Mouse (Mus musculus): ENCODE data around the gene Pxt1. TPM values are rescaled to one million over a fixed set of nuclear protein-coding genes. Genes with fewer than 3 reads are reported as not detected.

The Pxt1 gene
- not detected in 4 replicates for total RNA-seq (2023; ENCODE audit: inconsistent age)

DNA sequence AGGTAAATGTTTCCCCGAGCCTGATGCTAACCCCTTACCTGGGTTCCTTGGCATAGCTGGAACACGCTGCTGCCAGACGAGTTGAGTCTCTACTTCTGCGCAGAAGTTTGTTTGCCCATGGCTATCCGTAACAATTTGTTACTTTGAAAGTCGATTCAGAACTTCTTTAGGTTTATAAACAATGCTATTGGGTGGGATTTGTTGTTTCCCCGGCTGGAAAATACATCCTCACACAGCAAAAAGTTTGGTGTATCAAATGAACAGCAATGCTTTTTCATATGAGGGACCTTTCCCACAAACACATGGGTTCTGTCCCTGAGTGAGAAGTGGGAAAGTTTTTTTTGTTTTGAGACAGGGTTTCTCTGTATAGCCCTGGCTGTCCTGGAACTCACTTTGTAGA is at the start of gene Pxt1:
Pxt1 (minus strand) TSS at position 101 of the 400 bp plus-strand sequence.

GRCm38 (mm10) chr17:28951831-28952799 is 8.5 kb upstream of the Pxt1 start, which contains the start of gene Kctd20:
TSS of gene Kctd20 (plus strand) at chr17:28951950.

GRCm38 (mm10) chr17:28915060-28915628 is 28.5 kb downstream of the Pxt1 start, which contains the start of gene 4930539E08Rik:
TSS of gene 4930539E08Rik (minus strand) at chr17:28915324.

Other genes starting within 250 kb of the Pxt1 start
- 3.3 to 8.6 TPM (median 5.8 TPM) in 4 replicates for gene AC170998.1, start 217.8 kb downstream of the Pxt1 start, total RNA-seq (2023; ENCODE audit: inconsistent age)
- 0.19 TPM in 1 of 4 replicates, not detected in the others for gene Mapk13, start 174.5 kb downstream of the Pxt1 start, total RNA-seq (2023; ENCODE audit: inconsistent age)
- 60.5 to 72.5 TPM (median 66.7 TPM) in 4 replicates for gene Brpf3, start 142.8 kb downstream of the Pxt1 start, total RNA-seq (2023; ENCODE audit: inconsistent age)
- gene Pnpla1, start 85.4 kb downstream of the Pxt1 start, total RNA-seq (2023; ENCODE audit: inconsistent age), result not detected in 4 replicates
- 0.10 to 0.21 TPM (median 0.15 TPM) in 4 replicates for gene 4930539E08Rik, start 28.5 kb downstream of the Pxt1 start, total RNA-seq (2023; ENCODE audit: inconsistent age)
- gene Kctd20, start 8.1 kb upstream of the Pxt1 start, total RNA-seq (2023; ENCODE audit: inconsistent age), result 78.3 to 82.9 TPM (median 80.2 TPM) in 4 replicates
- gene Stk38, start 64.2 kb upstream of the Pxt1 start, total RNA-seq (2023; ENCODE audit: inconsistent age), result 156 to 170 TPM (median 168 TPM) in 4 replicates
- gene Srsf3, start 88.8 kb upstream of the Pxt1 start, total RNA-seq (2023; ENCODE audit: inconsistent age), result 519 to 550 TPM (median 532 TPM) in 4 replicates
- gene Cdkn1a, start 147.1 kb upstream of the Pxt1 start, total RNA-seq (2023; ENCODE audit: inconsistent age), result 2.7 to 4.3 TPM (median 3.6 TPM) in 4 replicates
- 0.27 to 1.1 TPM (median 0.64 TPM) in 4 replicates for gene Rab44, start 170.3 kb upstream of the Pxt1 start, total RNA-seq (2023; ENCODE audit: inconsistent age)

Measured in B cell, adult (primary cell).